Mouse (Mus musculus) cerebellum, adult 2 months (tissue): ENCODE measurements around the gene Anxa1. TPM values are rescaled to one million over a fixed set of nuclear protein-coding genes. Genes with fewer than 3 reads are reported as not detected.

ENCODE experiments used
- DNase-seq, 2 experiments: peaks; one replicate each; pipeline ENCODE4 v3.0.0; 2021
- H3K27ac ChIP-seq: fragments of 200-500 bp; 2 replicates; pipeline ENCODE4 v1.5.1; 2012; ENCODE audit warnings: low read length, control low read depth, inconsistent platforms; ENCODE audit not compliant: insufficient read depth
- H3K27me3 ChIP-seq: fragments of 200-500 bp; 2 replicates; pipeline ENCODE4 v1.6.1; 2012; ENCODE audit warnings: inconsistent platforms, mild to moderate bottlenecking, low read length, moderate library complexity; ENCODE audit not compliant: control insufficient read depth, insufficient read depth
- H3K4me1 ChIP-seq: fragments of 200-500 bp; 2 replicates; pipeline ENCODE4 v1.6.1; 2011; ENCODE audit warnings: low read length; ENCODE audit not compliant: control insufficient read depth, insufficient read depth
- H3K4me3 ChIP-seq: fragments of 200-500 bp; replicated peaks from 2 replicates; pipeline ENCODE3; 2011; ENCODE audit warnings: mild to moderate bottlenecking, low read depth, low read length, control low read depth; ENCODE audit not compliant: insufficient read depth
- CTCF ChIP-seq: fragments of 200-500 bp; IDR thresholded peaks from 2 replicates; pipeline ENCODE4 v1.5.1; 2011; ENCODE audit warnings: low read depth, mild to moderate bottlenecking, control low read depth, low read length, moderate library complexity, borderline replicate concordance; ENCODE audit not compliant: insufficient read depth
- POLR2A ChIP-seq: fragments of 200-500 bp; IDR thresholded peaks from 2 replicates; pipeline ENCODE4 v1.6.1; 2011; ENCODE audit warnings: low read length, control low read depth, borderline replicate concordance; ENCODE audit not compliant: insufficient read depth
- WGBS: fragments of 180-500 bp; shearing (Covaris S2); methylation state at CpG from one replicate; pipeline ENCODE4 v1.1.7; 2018; 5-methylcytosine and 5-hydroxymethylcytosine counted together
- polyA plus RNA-seq: library from polyadenylated mRNA; depleted of rRNA; stranded (reverse); fragments of >200 nt; gene quantifications from 2 replicates; pipeline ENCODE4 v1.2.3, GENCODE M21; 2012

Anxa1 gene
- polyA plus RNA-seq, 1 experiment, result 0.74 TPM

- TF ChIP-seq POLR2A (no peak), CTCF (no peak)
- H3K4me3 ChIP-seq, result no peak overlapping the region
- no peak for DNase-seq
- no peaks in the 10 kb centered on the region for H3K4me1 ChIP-seq
- no peaks in the 10 kb centered on the region for H3K27me3 ChIP-seq
- WGBS, result 80% methylated on average over 6 of the region's 6 CpGs
- no peak overlapping the region for H3K27ac ChIP-seq
Measured at GRCm38 (mm10) chr19:20393556-20394274, 3.0 kb upstream of the Anxa1 start.

- Histone ChIP-seq H3K4me3 (no peak overlapping the region), H3K27ac (no peak overlapping the region), H3K4me1 (no peaks in the 10 kb centered on the region), H3K27me3 (no peaks in the 10 kb centered on the region)
- WGBS, result 89% methylated on average over 7 of the region's 7 CpGs
- no peak for TF ChIP-seq POLR2A
- TF ChIP-seq CTCF, result no peak
- DNase-seq, result no peak
Measured at GRCm38 (mm10) chr19:20389723-20390122, 1.0 kb downstream of the Anxa1 start.

DNA sequence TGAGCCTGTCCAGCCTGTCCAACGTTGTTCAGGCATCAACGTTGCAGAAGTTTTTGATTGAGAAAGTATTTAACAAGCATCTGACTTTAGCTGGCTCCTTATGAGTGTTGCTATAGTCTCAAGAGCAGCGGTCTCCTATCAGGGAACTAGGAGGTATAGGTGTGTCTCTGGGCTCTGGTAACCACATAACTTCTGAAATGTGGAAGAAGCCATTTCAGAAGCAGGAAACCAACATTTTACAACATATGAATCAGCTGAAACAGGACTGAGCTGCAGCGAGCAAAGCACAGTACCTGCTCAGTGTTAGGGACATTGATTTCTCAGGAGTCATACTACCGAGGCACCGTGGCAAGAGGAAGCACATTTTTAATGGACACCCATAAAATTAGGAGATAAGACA lies 1.5 kb downstream of the Anxa1 start:
- H3K27me3 ChIP-seq, result no peaks in the 10 kb centered on the region
- DNase-seq, result no peak
- no peak overlapping the region for H3K27ac ChIP-seq
- TF ChIP-seq CTCF (no peak), POLR2A (no peak)
- H3K4me1 ChIP-seq, result no peaks in the 10 kb centered on the region
- WGBS, result 88% methylated on average over 6 of the region's 6 CpGs
- H3K4me3 ChIP-seq, result no peak overlapping the region

GRCm38 (mm10) chr19:20388276-20388675 lies 2.5 kb downstream of the Anxa1 start:
- Histone ChIP-seq H3K27ac (no peak overlapping the region), H3K27me3 (no peaks in the 10 kb centered on the region), H3K4me1 (no peaks in the 10 kb centered on the region), H3K4me3 (no peak overlapping the region)
- no peak for TF ChIP-seq POLR2A
- no peak for TF ChIP-seq CTCF
- DNase-seq, result no peak
- 84% methylated on average over 6 of the region's 6 CpGs for WGBS

- WGBS, result 36% methylated on average over 2 of the region's 2 CpGs
Measured at GRCm38 (mm10) chr19:20386296-20386695, 4.4 kb downstream of the Anxa1 start.

GRCm38 (mm10) chr19:20385645-20386044 lies 5.1 kb downstream of the Anxa1 start:
- H3K27me3 ChIP-seq, result no peaks in the 10 kb centered on the region
- 14% methylated on average over 6 of the region's 6 CpGs for WGBS
- TF ChIP-seq CTCF, result no peak
- no peak for TF ChIP-seq POLR2A
- no peak overlapping the region for H3K4me3 ChIP-seq
- no peak for DNase-seq
- no peak overlapping the region for H3K27ac ChIP-seq
- H3K4me1 ChIP-seq, result no peaks in the 10 kb centered on the region

More at GRCm38 (mm10) chr19:20386296-20386695, 4.4 kb downstream of the Anxa1 start:
- no peak overlapping the region for H3K27ac ChIP-seq
- no peak overlapping the region for H3K4me3 ChIP-seq
- no peak for DNase-seq
- no peaks in the 10 kb centered on the region for H3K4me1 ChIP-seq
- TF ChIP-seq POLR2A (no peak), CTCF (no peak)
- no peaks in the 10 kb centered on the region for H3K27me3 ChIP-seq

DNA sequence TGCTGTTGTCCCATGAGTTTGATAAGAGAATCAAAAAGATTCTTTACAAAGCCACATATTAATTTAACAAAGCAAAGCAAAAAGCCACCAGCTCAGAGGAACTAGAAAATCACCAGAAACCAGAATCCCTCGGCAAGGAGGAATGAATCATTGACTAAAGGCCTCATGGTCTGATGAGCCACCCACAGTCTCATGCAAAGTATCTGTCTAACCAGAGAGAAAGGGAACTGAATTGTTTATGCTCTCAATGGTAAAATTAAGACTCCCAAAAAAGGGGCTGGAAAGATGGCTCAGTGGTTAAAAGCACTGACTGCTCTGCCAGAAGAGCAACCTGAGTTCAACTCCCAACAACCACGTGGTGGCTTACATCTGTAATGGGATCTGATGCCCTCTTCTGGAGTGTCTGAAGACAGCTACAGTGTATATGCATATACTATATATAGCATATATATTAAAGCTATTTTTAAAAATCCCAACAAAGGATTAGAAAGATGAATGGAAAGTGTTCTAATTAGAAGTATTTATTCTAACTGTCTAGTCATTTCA lies 9.5 kb downstream of the Anxa1 start:
- no peak for TF ChIP-seq CTCF
- no peak for TF ChIP-seq POLR2A
- DNase-seq, result no peak
- 62% methylated on average over 2 of the region's 2 CpGs for WGBS
- H3K4me3 ChIP-seq, result no peak overlapping the region
- no peaks in the 10 kb centered on the region for H3K27me3 ChIP-seq
- no peaks in the 10 kb centered on the region for H3K4me1 ChIP-seq
- no peak overlapping the region for H3K27ac ChIP-seq

DNA sequence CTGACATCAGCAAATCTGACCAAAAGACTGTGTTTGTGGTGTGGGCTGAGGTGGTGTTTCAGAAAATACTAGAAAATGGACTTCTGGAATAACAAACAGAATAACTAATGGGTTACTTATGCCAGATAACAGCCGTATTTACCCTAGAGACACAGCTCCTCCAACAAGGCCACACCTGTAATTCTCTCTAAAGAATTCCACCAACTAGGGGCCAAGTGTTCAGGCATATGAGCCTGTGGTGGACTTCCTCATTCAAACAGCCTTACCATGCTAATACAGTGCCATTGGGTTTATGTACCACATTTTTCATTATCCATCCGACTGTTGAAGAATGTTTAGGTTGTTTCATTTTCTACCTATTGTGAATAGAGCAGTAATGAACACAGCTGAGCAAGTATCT lies 20.6 kb downstream of the Anxa1 start:
- Histone ChIP-seq H3K4me1 (no peaks in the 10 kb centered on the region), H3K27ac (no peak overlapping the region), H3K27me3 (no peaks in the 10 kb centered on the region), H3K4me3 (no peak overlapping the region)
- no peak for TF ChIP-seq CTCF
- TF ChIP-seq POLR2A, result no peak
- DNase-seq, result no peak
- 93% methylated on average over 2 of the region's 2 CpGs for WGBS
